ENCODE assay signal across 7 mouse cellular contexts in genomic region chrX:159459006-159459654, GRCm38 (mm10). TPM values are rescaled to one million over a fixed set of nuclear protein-coding genes. Genes with fewer than 3 reads are reported as not detected.
DNase-seq lines count a peak whose midpoint lies in the region; ATAC-seq and TF ChIP-seq lines count a peak whose summit lies in the region.

No protein-coding gene starts in this region.

- no peaks in the 10 kb centered on the region for H3K4me1 ChIP-seq in liver, postnatal 0 days (ENCODE audit: insufficient read depth)

- H3K36me3 ChIP-seq in liver, postnatal 0 days (replicated peaks; ENCODE audit: insufficient read depth, low read length) = no peaks in the 10 kb centered on the region

- ATAC-seq in liver, postnatal 0 days = no peak

- no peaks in the 10 kb centered on the region for H3K9me3 ChIP-seq in liver, postnatal 0 days (ENCODE audit: low read length)

- no peak overlapping the region for H3K4me2 ChIP-seq in liver, postnatal 0 days (ENCODE audit: low read depth, low read length)

- DNase-seq in 416B (ENCODE audit: low read depth) (peak; percentile 7), R1 (ENCODE audit: low read depth, low spot score) (peak; percentile 17)
- peak; percentile 8 for DNase-seq in fat pad, adult 2 months (ENCODE audit: extremely low read depth, low read depth, low spot score)
- peak; percentile 43 for DNase-seq in left cerebral cortex, postnatal 4 days
- no peak for DNase-seq in liver, postnatal 0 days
- DNase-seq in testis, postnatal 14 days (ENCODE audit: low spot score) = no peak
- DNase-seq in right cerebral cortex, adult 2 months (ENCODE audit: low spot score in 2 of 2) = no peak

- H3K4me3 ChIP-seq in liver, postnatal 0 days (ENCODE audit: low read depth, low read length) = no peak overlapping the region

- TF ChIP-seq EP300 in liver, postnatal 0 days (IDR thresholded peaks at IDR 0.05; ENCODE audit: low read depth) = no peak

- intact Hi-C loops in left cerebral cortex, postnatal 4 days (cut with DNase I) = no loop called here

- TF ChIP-seq CTCF in liver, postnatal 0 days (IDR thresholded peaks at IDR 0.05; ENCODE audit: low read depth) = no peak

- WGBS in liver, postnatal 0 days (ENCODE audit: insufficient replicate concordance) = 77% methylated on average over 7 of the region's 7 CpGs

- H3K27ac ChIP-seq in liver, postnatal 0 days (ENCODE audit: low read depth) = no peak overlapping the region

- H3K9ac ChIP-seq in liver, postnatal 0 days (replicated peaks) = no peak overlapping the region

- 0 out of 2 replicates have a peak, but pooled peaks cover 3% of the 10 kb centered on the region for H3K27me3 ChIP-seq in liver, postnatal 0 days (ENCODE audit: insufficient read depth, low read length)

RNA-seq across cellular contexts. Expression of gene Map7d2, which starts 44.8 kb away (rescaled TPM):
- total RNA-seq in left cerebral cortex, postnatal 4 days (2021) = 10 to 100 TPM; 37.9 to 38.4 TPM
- polyA plus RNA-seq in liver, postnatal 0 days (2015; fragmentation: Nextera tagmentation; extraction: Ambion mirVana) = not detected in 2 replicates

Comparison
In these comparisons a context has a peak if more than half of its experiments do, and no peak if none do; other contexts are left out.
1. DNase-seq: peak in 416B (single experiment), R1 (single experiment), fat pad, adult 2 months (single experiment) and left cerebral cortex, postnatal 4 days (single experiment); none in liver, postnatal 0 days (single experiment), testis, postnatal 14 days (single experiment) and right cerebral cortex, adult 2 months (0 of 2).